Mouse (Mus musculus): Measurements from ENCODE around the gene Zmynd15. TPM values are rescaled to one million over a fixed set of nuclear protein-coding genes. Genes with fewer than 3 reads are reported as not detected.
"Not testable (repeated sequence)": the region's sequence is repeated elsewhere in the genome, so short reads cannot be mapped to it uniquely, and the experiment has no call there.

Zmynd15 gene
- total RNA-seq, 2 experiments from 2014 or later, result 0.62 to 1.2 TPM

- no peak for DNase-seq (ENCODE audit: low spot score in 2 of 2)
Measured at GRCm38 (mm10) chr11:70446756-70447155, 12.5 kb upstream of the Zmynd15 start.

- DNase-seq (ENCODE audit: low spot score in 2 of 2), result no peak
Measured at GRCm38 (mm10) chr11:70447373-70447772, 11.9 kb upstream of the Zmynd15 start.

- no peak for DNase-seq (ENCODE audit: low spot score in 2 of 2)
Measured at GRCm38 (mm10) chr11:70450926-70451325, 8.3 kb upstream of the Zmynd15 start.

- peak; percentile 95 to 96 for DNase-seq (ENCODE audit: low spot score in 2 of 2)
Measured at GRCm38 (mm10) chr11:70451797-70452498, 7.3 kb upstream of the Zmynd15 start, which contains the start of gene Med11. Med11 (plus strand) TSS chr11:70451919.

GRCm38 (mm10) chr11:70453261-70454044 is 5.8 kb upstream of the Zmynd15 start:
- DNase-seq (ENCODE audit: low spot score in 2 of 2), result no peak

GRCm38 (mm10) chr11:70459601-70460101 is 418 bp downstream of the Zmynd15 start, which contains the start of gene Cxcl16:
Cxcl16 (minus strand) TSS chr11:70459984.
- DNase-seq (ENCODE audit: low spot score in 2 of 2), result no peak

GRCm38 (mm10) chr11:70463970-70464369 is 4.7 kb downstream of the Zmynd15 start:
- no peak for DNase-seq (ENCODE audit: low spot score in 2 of 2)

- no peak for DNase-seq (ENCODE audit: low spot score in 2 of 2)
Measured at GRCm38 (mm10) chr11:70465211-70465610, 6.0 kb downstream of the Zmynd15 start.

GRCm38 (mm10) chr11:70465824-70466223 is 6.6 kb downstream of the Zmynd15 start:
- DNase-seq (ENCODE audit: low spot score in 2 of 2), result no peak

- no peak for DNase-seq (ENCODE audit: low spot score in 2 of 2)
Measured at GRCm38 (mm10) chr11:70467902-70468619, 8.8 kb downstream of the Zmynd15 start.

- DNase-seq (ENCODE audit: low spot score in 2 of 2), result no peak
Measured at GRCm38 (mm10) chr11:70469764-70470163, 10.5 kb downstream of the Zmynd15 start.

- no peak for DNase-seq (ENCODE audit: low spot score in 2 of 2)
Measured at GRCm38 (mm10) chr11:70472716-70473115, 13.5 kb downstream of the Zmynd15 start.

GRCm38 (mm10) chr11:70473291-70473690 is 14.1 kb downstream of the Zmynd15 start:
- DNase-seq (ENCODE audit: low spot score in 2 of 2), result not testable (repeated sequence)

GRCm38 (mm10) chr11:70474872-70475534 is 15.8 kb downstream of the Zmynd15 start:
- DNase-seq (ENCODE audit: low spot score in 2 of 2), result no peak

GRCm38 (mm10) chr11:70485498-70485897 is 26.3 kb downstream of the Zmynd15 start:
- DNase-seq (ENCODE audit: low spot score in 2 of 2), result no peak

GRCm38 (mm10) chr11:70487816-70488215 is 28.6 kb downstream of the Zmynd15 start:
- DNase-seq (ENCODE audit: low spot score in 2 of 2), result no peak

- no peak for DNase-seq (ENCODE audit: low spot score in 2 of 2)
Measured at GRCm38 (mm10) chr11:70489138-70489537, 29.9 kb downstream of the Zmynd15 start.

- DNase-seq (ENCODE audit: low spot score in 2 of 2), result peak in 1 of 2 experiments; percentile 12
Measured at GRCm38 (mm10) chr11:70489684-70490083, 30.5 kb downstream of the Zmynd15 start.

- DNase-seq (ENCODE audit: low spot score in 2 of 2), result no peak
Measured at GRCm38 (mm10) chr11:70499566-70500475, 40.6 kb downstream of the Zmynd15 start.

- DNase-seq (ENCODE audit: low spot score in 2 of 2), result no peak
Measured at GRCm38 (mm10) chr11:70500476-70500812, 41.2 kb downstream of the Zmynd15 start.

All from layer of hippocampus, postnatal 14 days (tissue).